Mouse (Mus musculus) stomach, postnatal 0 days (tissue): Measurements from ENCODE around the gene Hoxa9. TPM values are rescaled to one million over a fixed set of nuclear protein-coding genes. Genes with fewer than 3 reads are reported as not detected.
A peak's percentile ranks its signal among the peaks of the same experiment; 100 is the strongest.

Experiments used
- ATAC-seq: fragments of 200-750 bp; cut with Nextera tagmentation; 2 replicates; pipeline ENCODE4 v1.8.0; 2017; ENCODE audit not compliant: low FRiP score, low TSS enrichment
- DNase-seq: peaks from one replicate; pipeline ENCODE4 v3.0.0-alpha.2; 2016; ENCODE audit warnings: low spot score
- H3K27ac ChIP-seq: fragments of 300-500 bp; sonication (generic); replicated peaks from 2 replicates; pipeline ENCODE4 v1.5.1; 2014; ENCODE audit warnings: mild to moderate bottlenecking, control low read depth
- H3K27me3 ChIP-seq: fragments of 300-500 bp; sonication (generic); 2 replicates; pipeline ENCODE4 v1.6.1; 2014; ENCODE audit warnings: low read length; ENCODE audit not compliant: control insufficient read depth, insufficient read depth
- H3K36me3 ChIP-seq: fragments of 300-500 bp; sonication (generic); 2 replicates; pipeline ENCODE4 v1.6.1; 2014; ENCODE audit warnings: low read length, mixed read lengths; ENCODE audit not compliant: control insufficient read depth, insufficient read depth
- H3K4me1 ChIP-seq: fragments of 300-500 bp; sonication (generic); replicated peaks from 2 replicates; pipeline ENCODE4 v1.6.1; 2014; ENCODE audit warnings: antibody characterized with exemption; ENCODE audit not compliant: control insufficient read depth, insufficient read depth
- H3K4me2 ChIP-seq: fragments of 300-500 bp; sonication (generic); replicated peaks from 2 replicates; pipeline ENCODE4 v1.6.1; 2014; ENCODE audit warnings: low read depth, mild to moderate bottlenecking, control low read depth, moderate library complexity
- H3K4me3 ChIP-seq: fragments of 300-500 bp; sonication (generic); 2 replicates; pipeline ENCODE4 v1.5.1; 2014; ENCODE audit warnings: low read depth, low read length, control low read depth
- H3K9ac ChIP-seq: fragments of 300-500 bp; sonication (generic); 2 replicates; pipeline ENCODE4 v1.6.1; 2014; ENCODE audit warnings: mild to moderate bottlenecking, low read length, control low read depth, mixed read lengths
- H3K9me3 ChIP-seq: fragments of 300-500 bp; sonication (generic); 2 replicates; pipeline ENCODE4 v1.6.1; 2016; ENCODE audit warnings: low read length; ENCODE audit not compliant: control insufficient read depth
- CTCF ChIP-seq: IDR thresholded peaks from 2 replicates; pipeline ENCODE4 v1.5.1; 2016; ENCODE audit warnings: antibody characterized with exemption, low read depth, mild to moderate bottlenecking, moderate library complexity
- EP300 ChIP-seq: optimal IDR thresholded peaks from 2 replicates; pipeline ENCODE3; 2016; ENCODE audit warnings: antibody characterized with exemption
- whole genome bisulfite sequencing: fragments of 180-500 bp; shearing (Covaris S2); extraction: QIAGEN DNeasy Blood & Tissue Kit; methylation state at CpG from one replicate; pipeline ENCODE4 v1.1.7; 2014; 5-methylcytosine and 5-hydroxymethylcytosine counted together
- polyA plus RNA-seq: library from polyadenylated mRNA; unstranded; fragments of >200 nt; fragmentation: Nextera tagmentation; extraction: Ambion mirVana; gene quantifications from 2 replicates; pipeline ENCODE4 v1.2.1, GENCODE M21; 2015

Hoxa9 gene
- polyA plus RNA-seq, 1 experiment from 2014 or later, result 0.13 TPM

DNA sequence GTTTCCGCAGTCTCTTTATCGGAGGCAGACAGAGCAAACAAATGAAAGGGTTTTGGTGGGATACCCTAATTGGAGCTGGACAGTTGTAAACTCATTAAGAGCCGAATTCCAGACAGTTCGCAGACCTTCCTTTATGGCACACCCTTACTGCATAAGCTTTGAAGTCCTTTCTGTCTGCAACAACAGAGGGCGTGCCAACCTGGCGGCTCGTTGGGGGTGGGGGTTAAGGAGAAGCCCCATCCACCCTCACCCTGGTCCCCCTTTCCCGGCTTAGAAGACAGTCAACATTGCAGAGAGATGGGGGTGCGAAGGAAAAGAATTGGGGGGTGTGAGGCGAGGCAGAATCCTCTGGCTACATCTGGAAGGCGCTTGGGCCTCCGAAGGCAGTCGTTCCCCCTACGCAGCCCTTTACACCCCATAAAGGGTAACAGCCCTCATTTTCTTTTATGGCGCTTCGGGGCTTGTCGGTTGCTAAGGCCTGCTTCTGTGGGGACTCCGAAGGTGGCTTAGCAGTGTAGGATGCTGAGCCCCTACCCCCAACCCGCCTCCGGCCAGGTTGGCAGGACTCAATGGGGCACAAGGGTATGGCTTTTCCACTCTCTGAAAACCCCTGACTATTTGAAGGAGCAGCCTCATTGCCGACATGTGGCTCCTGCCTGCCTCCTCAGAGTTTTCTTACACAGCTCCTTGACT lies 8.8 kb downstream of the Hoxa9 start:
- H3K27ac ChIP-seq, result 0 out of 2 replicates have a peak overlapping the region, but pooled peaks have one; percentile 41
- H3K9me3 ChIP-seq, result no peaks in the 10 kb centered on the region
- no peaks in the 10 kb centered on the region for H3K4me1 ChIP-seq
- no peak for DNase-seq
- H3K36me3 ChIP-seq, result no peaks in the 10 kb centered on the region
- ATAC-seq, result peak; percentile 19
- peak overlapping the region; percentile 58 for H3K4me3 ChIP-seq
- H3K4me2 ChIP-seq, result peak overlapping the region; percentile 88
- 21% methylated on average over 21 of the region's 21 CpGs for WGBS
- no peak overlapping the region for H3K9ac ChIP-seq
- no peak for TF ChIP-seq EP300
- no peak for TF ChIP-seq CTCF
- peaks cover 37% of the 10 kb centered on the region; the same call in 1 of the 2 replicates for H3K27me3 ChIP-seq

DNA sequence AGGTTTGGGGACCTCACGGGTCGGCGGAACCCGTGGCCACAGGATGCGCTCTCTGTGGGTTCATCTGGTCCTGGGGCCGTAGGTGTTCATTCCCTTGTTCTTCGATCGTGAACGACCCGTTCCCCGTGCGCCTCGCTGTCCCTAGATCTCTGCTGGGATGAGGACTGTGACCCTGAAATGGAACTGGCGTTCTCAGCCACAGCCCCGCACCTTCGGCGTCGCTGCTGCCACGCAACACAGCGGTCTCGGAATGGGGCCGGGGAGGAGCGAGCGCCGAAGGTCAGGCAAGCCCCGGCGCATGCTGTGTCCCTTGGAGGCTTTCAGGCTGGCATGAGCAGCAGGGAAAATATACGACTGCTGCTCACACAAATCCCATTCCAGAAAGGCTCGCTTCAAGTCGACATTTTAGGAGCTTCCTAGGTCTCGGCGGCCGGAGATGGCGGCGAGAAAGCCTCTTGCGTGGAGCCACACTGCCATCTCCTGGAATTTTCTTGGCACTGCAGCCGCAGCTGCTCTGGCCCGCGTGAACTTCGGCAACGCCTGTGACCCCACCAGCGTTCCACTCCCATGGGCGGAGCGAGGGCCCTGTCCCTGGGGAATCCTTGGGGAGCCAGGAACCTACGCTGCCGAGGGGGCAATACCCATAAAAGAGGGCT lies 9.4 kb downstream of the Hoxa9 start, which contains the start of gene Hoxa7:
TSS of gene Hoxa7 (minus strand) at position 518 of the 656 bp plus-strand sequence.
- Histone ChIP-seq H3K27me3 (peaks cover 35% of the 10 kb centered on the region; the same call in 1 of the 2 replicates), H3K27ac (peak within 1 kb of the TSS; percentile 58; the same call in 1 of the 2 replicates)
- peak; percentile 56 for ATAC-seq

GRCm38 (mm10) chr6:52220865-52221310 lies 10.0 kb downstream of the Hoxa9 start:
- ATAC-seq (no peak), DNase-seq (no peak)
- WGBS, result 28% methylated on average over 12 of the region's 12 CpGs
- Histone ChIP-seq H3K27me3 (peaks cover 33% of the 10 kb centered on the region; the same call in 1 of the 2 replicates), H3K4me1 (no peaks in the 10 kb centered on the region), H3K4me2 (peak overlapping the region; percentile 88), H3K27ac (no peak overlapping the region), H3K36me3 (no peaks in the 10 kb centered on the region), H3K4me3 (peak overlapping the region; percentile 58), H3K9me3 (no peaks in the 10 kb centered on the region), H3K9ac (peak overlapping the region; percentile 67)
- no peak for TF ChIP-seq CTCF

More for the DNA sequence above, 9.4 kb downstream of the Hoxa9 start, which contains the start of gene Hoxa7:
- H3K9me3 ChIP-seq, result no peaks in the 10 kb centered on the region
- peak within 1 kb of the TSS; percentile 88 for H3K4me2 ChIP-seq
- H3K36me3 ChIP-seq, result no peaks in the 10 kb centered on the region
- peak; percentile 86 for DNase-seq
- TF ChIP-seq CTCF, result peak; percentile 98
- TF ChIP-seq EP300, result no peak
- no peaks in the 10 kb centered on the region for H3K4me1 ChIP-seq
- peak within 1 kb of the TSS; percentile 58 for H3K4me3 ChIP-seq
- 1% methylated on average over 46 of the region's 46 CpGs for WGBS
- peak within 1 kb of the TSS; percentile 67 for H3K9ac ChIP-seq

DNA sequence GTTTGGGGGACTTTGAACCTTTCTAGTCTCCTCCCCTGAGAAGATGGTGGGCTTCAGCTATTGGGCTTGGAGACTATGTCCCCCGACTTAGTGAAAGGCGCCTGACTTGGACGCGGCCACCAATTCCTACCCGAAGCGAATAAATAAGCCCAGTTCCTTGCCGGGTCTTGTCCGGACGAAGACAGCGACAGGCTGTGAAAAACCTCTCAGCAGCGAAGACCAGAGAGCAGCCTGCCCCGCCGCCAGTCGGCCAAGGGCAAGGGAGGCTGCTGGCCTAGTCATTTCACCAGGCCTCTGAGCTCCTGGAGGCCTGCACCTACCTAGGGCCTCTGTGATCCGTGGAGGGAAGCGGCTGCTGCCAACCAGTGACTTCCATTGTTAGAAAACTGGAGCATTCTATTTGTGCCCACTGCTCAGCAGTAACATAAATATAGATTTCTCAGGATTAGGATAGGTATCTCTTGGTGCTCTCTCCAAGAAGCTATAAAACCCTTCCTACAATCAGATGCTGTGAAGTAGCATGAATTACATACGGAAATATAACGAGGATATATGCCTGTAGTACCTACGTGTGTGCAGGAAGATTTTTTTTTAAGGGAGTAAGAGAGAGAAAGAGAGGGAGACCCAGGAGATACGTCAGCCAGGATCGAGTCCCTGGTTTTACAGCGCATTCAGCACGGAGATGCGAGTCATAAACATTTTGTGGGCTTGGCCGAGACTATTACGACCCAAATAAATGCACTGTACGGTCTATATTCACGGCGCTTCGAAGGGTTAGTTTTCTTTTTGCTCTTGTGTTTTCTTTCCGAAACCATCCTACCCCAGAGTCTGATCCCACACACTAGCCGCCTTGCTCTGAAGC lies 10.7 kb downstream of the Hoxa9 start:
- DNase-seq (no peak), ATAC-seq (no peak)
- Histone ChIP-seq H3K9me3 (no peaks in the 10 kb centered on the region), H3K9ac (no peak overlapping the region), H3K4me1 (no peaks in the 10 kb centered on the region), H3K36me3 (no peaks in the 10 kb centered on the region), H3K27me3 (peaks cover 32% of the 10 kb centered on the region; the same call in 1 of the 2 replicates), H3K4me3 (peak overlapping the region; percentile 58), H3K27ac (peak overlapping the region; percentile 36; the same call in 1 of the 2 replicates), H3K4me2 (peak overlapping the region; percentile 88)
- 46% methylated on average over 32 of the region's 32 CpGs for WGBS
- no peak for TF ChIP-seq CTCF
- TF ChIP-seq EP300, result no peak

DNA sequence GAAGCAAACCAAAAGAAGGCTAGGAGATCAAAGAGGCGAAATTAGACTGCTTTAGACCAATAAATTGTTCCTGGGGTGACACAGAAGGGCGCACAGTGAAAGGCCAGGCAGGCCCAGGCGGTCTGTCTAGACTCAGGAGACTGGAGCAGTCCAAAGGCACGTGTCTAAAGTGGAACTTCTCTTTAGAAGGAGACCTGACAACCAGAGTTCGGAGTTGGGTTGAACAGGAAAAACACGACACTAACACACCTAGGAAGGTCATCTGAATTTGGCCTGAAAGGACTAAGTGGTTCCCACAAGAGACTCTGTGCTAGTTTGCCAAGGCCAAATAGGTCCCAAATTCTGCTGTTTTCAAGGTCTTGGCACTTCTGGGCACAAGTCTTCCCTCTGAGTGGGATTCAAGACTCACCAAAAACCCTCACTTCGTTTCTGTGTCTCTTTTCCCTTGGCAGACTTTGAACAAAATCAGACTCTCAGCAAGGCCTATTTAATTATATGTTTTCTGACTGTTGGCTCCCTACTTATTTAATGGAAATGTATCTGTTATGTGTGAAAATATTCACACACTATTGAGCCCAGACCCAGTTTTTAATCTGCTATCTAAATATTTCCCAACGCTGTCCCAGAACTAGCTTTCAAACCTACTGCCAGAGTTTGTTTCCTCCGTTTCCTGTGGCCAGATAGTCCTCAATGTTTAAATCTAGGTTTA lies 11.5 kb downstream of the Hoxa9 start:
- no peak for TF ChIP-seq CTCF
- no peaks in the 10 kb centered on the region for H3K4me1 ChIP-seq
- no peaks in the 10 kb centered on the region for H3K9me3 ChIP-seq
- ATAC-seq (no peak), DNase-seq (no peak)
- WGBS, result 51% methylated on average over 9 of the region's 9 CpGs
- H3K4me3 ChIP-seq, result 0 out of 2 replicates have a peak overlapping the region, but pooled peaks have one; percentile 58
- no peak overlapping the region for H3K9ac ChIP-seq
- no peak overlapping the region for H3K4me2 ChIP-seq
- peaks cover 37% of the 10 kb centered on the region; the same call in 1 of the 2 replicates for H3K27me3 ChIP-seq
- no peaks in the 10 kb centered on the region for H3K36me3 ChIP-seq
- H3K27ac ChIP-seq, result no peak overlapping the region
